Mouse (Mus musculus) midbrain, embryonic 10.5 days (tissue): ENCODE data around the gene Rbm44. TPM values are rescaled to one million over a fixed set of nuclear protein-coding genes. Genes with fewer than 3 reads are reported as not detected.

ENCODE experiments used
- DNase-seq: peaks from one replicate; pipeline ENCODE4 v3.0.0-alpha.2; 2017; ENCODE audit warnings: low spot score
- H3K27ac ChIP-seq: fragments of 300-500 bp; sonication (generic); replicated peaks from 2 replicates; pipeline ENCODE4 v1.5.1; 2016; ENCODE audit warnings: mild to moderate bottlenecking
- H3K27me3 ChIP-seq: fragments of 300-500 bp; sonication (generic); 2 replicates; pipeline ENCODE4 v1.6.1; 2016; ENCODE audit warnings: low read depth, mild to moderate bottlenecking; ENCODE audit not compliant: poor library complexity, severe bottlenecking
- H3K36me3 ChIP-seq: fragments of 300-500 bp; sonication (generic); 2 replicates; pipeline ENCODE4 v1.6.1; 2016; ENCODE audit warnings: mild to moderate bottlenecking, moderate library complexity
- H3K4me1 ChIP-seq: fragments of 300-500 bp; sonication (generic); 2 replicates; pipeline ENCODE4 v1.6.1; 2016
- H3K4me3 ChIP-seq: fragments of 300-500 bp; sonication (generic); 2 replicates; pipeline ENCODE4 v1.5.1; 2016; ENCODE audit warnings: mild to moderate bottlenecking, moderate library complexity
- H3K9me3 ChIP-seq: fragments of 300-500 bp; sonication (generic); replicated peaks from 2 replicates; pipeline ENCODE4 v1.6.1; 2016; ENCODE audit warnings: mild to moderate bottlenecking
- WGBS: fragments of 180-500 bp; shearing (Covaris S2); methylation state at CpG from one replicate; pipeline ENCODE4 v1.1.7; 2016; 5-methylcytosine and 5-hydroxymethylcytosine counted together
- polyA plus RNA-seq: library from polyadenylated mRNA; unstranded; fragments of >200 nt; fragmentation: Nextera tagmentation; extraction: Ambion mirVana; gene quantifications from 2 replicates; pipeline ENCODE4 v1.2.1, GENCODE M21; 2016

The Rbm44 gene
- polyA plus RNA-seq, 1 experiment from 2014 or later = 0.36 TPM

DNA sequence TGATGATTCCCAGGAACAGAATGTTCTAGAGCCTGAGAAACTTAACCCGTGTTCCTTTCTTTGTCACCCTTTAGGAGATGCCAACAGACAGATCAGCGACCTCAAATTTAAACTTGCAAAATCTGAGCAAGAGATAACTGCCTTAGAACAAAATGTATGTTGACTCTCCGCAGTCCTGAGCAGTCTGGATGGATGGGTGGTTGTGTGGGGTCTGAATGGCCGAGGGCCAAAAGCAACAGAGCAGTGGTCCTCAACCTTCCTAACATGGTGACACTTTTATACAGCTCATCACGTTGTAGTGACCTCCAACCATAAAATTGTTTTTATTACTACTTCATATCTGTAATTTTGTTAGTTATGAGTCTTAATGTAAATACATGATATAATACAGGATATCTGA lies 21.9 kb upstream of the Rbm44 start:
- Histone ChIP-seq H3K4me1 (peaks cover 4% of the 10 kb centered on the region; the same call in 1 of the 2 replicates), H3K36me3 (peaks cover 29% of the 10 kb centered on the region)
- 91% methylated on average over 5 of the region's 5 CpGs for WGBS

DNA sequence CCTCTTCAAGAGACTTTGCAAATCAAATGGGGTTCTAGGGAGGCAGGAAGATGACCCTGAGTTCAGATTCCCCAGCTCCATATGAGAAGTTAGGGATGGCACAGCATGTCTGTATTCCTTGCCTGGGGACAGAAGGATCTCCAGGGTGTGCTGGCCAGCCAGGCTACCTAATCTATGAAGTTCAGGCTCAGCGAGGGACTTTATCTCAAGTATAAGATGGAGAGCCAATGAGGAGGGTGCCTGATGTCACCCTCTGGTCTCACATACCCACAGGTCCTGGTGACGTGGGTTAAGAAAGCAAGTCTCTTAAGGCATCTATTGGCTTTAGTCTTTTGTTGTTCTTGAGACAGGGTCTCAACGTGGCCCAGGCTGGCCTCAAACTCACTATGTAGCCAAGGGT lies 21.4 kb upstream of the Rbm44 start:
- H3K9me3 ChIP-seq = 0 out of 2 replicates have a peak, but pooled peaks cover under 1% of the 10 kb centered on the region
- peaks cover 4% of the 10 kb centered on the region; the same call in 1 of the 2 replicates for H3K4me1 ChIP-seq
- H3K36me3 ChIP-seq = peaks cover 34% of the 10 kb centered on the region
- H3K4me3 ChIP-seq = no peak overlapping the region
- WGBS = 83% methylated on average over 3 of the region's 3 CpGs
- no peak overlapping the region for H3K27ac ChIP-seq
- DNase-seq = no peak
- no peaks in the 10 kb centered on the region for H3K27me3 ChIP-seq

More for the DNA sequence above, 21.9 kb upstream of the Rbm44 start:
- no peak overlapping the region for H3K4me3 ChIP-seq
- no peak overlapping the region for H3K27ac ChIP-seq
- no peaks in the 10 kb centered on the region for H3K9me3 ChIP-seq
- H3K27me3 ChIP-seq = no peaks in the 10 kb centered on the region
- DNase-seq = no peak

DNA sequence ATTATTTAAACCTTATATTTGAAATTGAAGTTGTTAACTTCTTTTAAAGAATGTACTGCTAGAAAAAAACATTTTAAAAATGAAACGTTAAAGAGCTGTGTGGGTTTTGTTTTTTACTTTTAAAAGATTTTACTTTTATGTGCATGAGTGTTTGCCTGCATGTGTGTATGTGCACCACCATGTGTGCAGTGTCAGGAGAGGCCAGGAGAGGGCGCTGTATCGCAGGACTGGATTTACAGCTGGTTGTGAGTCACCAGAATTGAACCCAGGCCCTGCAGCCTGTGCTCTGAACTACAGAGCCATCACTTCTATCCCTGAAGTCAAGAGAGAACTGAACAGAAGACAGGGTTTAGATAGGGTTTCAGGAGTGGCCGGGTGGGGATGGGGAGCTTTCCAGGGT lies 16.0 kb upstream of the Rbm44 start:
- no peak overlapping the region for H3K4me3 ChIP-seq
- peaks cover 33% of the 10 kb centered on the region for H3K36me3 ChIP-seq
- H3K27me3 ChIP-seq = no peaks in the 10 kb centered on the region
- H3K4me1 ChIP-seq = no peaks in the 10 kb centered on the region
- 0 out of 2 replicates have a peak, but pooled peaks cover 2% of the 10 kb centered on the region for H3K9me3 ChIP-seq
- H3K27ac ChIP-seq = no peak overlapping the region
- 88% methylated on average over 4 of the region's 4 CpGs for WGBS
- no peak for DNase-seq

DNA sequence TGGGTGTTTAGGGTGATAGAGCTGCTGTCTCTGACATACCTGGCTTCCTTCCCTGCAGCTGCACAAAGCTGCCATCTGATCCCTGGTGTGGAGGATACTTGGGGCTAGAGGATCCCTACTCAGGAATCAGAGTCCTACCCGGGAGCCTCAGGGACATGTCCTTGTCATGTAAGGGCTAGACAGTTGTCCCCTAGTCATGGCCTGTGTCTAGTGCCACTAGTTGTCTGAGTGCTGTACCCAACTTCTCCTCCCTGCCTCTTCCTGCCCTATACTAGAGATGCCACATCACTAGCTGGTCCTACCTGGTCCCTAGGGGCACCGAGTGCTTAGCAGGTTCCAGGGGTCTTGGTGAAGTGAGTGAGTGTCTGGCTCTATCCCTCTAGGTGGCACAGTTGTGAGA lies 7.9 kb upstream of the Rbm44 start:
- Histone ChIP-seq H3K36me3 (no peaks in the 10 kb centered on the region), H3K4me1 (0 out of 2 replicates have a peak, but pooled peaks cover 3% of the 10 kb centered on the region), H3K27ac (no peak overlapping the region), H3K4me3 (no peak overlapping the region), H3K27me3 (no peaks in the 10 kb centered on the region), H3K9me3 (no peaks in the 10 kb centered on the region)
- 83% methylated on average over 2 of the region's 2 CpGs for whole genome bisulfite sequencing
- DNase-seq = no peak

DNA sequence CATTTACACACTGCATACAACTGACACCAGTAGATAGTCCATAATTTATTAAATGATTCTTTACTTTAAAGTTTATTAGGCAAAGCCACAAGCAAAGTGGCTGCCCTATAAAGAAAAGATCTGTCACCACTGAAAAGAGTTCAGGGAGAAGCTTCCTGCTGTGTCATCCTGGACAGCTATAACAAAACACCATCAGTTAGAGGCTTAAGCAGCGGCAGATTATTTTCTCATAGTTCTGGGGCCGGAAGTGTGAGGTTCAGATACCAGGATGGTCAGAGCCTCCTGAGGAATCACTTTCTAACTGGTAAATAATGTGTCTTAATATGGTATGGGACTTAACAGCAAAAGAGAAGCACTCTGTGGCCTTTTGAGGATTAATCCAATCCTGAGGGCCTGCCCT lies 6.6 kb downstream of the Rbm44 start:
- no peak for DNase-seq
- H3K4me3 ChIP-seq = no peak overlapping the region
- WGBS = 72% methylated on average over 2 of the region's 2 CpGs
- no peaks in the 10 kb centered on the region for H3K27me3 ChIP-seq
- H3K27ac ChIP-seq = no peak overlapping the region
- no peaks in the 10 kb centered on the region for H3K36me3 ChIP-seq
- no peaks in the 10 kb centered on the region for H3K9me3 ChIP-seq
- no peaks in the 10 kb centered on the region for H3K4me1 ChIP-seq

DNA sequence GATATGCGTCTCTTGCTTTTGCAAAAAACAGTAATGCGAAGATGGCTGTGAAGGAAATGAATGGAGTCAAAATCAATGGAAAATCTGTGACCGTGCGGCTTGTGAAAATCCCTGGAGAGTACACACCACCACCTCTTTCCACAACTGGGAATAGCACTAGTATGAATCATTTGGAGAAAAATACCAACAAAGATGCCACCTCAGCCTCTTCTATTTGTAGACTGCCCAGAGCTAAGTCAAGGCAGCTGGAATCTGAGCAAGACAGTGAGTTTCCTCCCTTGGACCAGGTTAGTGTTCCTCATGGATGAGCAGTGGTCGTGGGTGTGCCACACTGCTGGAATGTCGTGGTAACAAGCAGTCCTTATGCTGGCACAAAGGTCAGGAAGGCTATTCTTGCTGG lies 21.9 kb downstream of the Rbm44 start:
- Histone ChIP-seq H3K36me3 (no peaks in the 10 kb centered on the region), H3K4me1 (no peaks in the 10 kb centered on the region), H3K9me3 (no peaks in the 10 kb centered on the region), H3K4me3 (no peak overlapping the region), H3K27me3 (no peaks in the 10 kb centered on the region), H3K27ac (no peak overlapping the region)
- 84% methylated on average over 6 of the region's 6 CpGs for WGBS
- DNase-seq = no peak

DNA sequence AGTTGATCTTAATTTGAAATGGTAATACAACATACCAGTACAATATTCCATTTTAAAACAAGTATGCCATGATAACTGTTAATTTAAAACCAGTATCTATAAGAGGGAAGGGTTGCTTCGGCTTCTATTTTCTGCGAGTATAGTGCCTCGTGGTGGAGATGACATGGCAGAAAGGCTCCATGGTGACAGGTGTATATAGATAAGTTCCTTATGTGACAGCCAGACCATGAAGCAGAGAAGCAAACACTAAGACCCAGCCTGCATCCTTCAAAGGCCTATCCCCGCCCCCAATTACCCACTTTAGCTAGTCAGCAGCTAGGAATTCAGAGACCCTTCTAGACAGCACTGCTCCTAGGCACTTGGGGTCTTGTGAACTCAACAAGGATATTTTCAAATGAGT lies 24.3 kb downstream of the Rbm44 start:
- Histone ChIP-seq H3K9me3 (no peaks in the 10 kb centered on the region), H3K4me3 (no peak overlapping the region), H3K27me3 (no peaks in the 10 kb centered on the region), H3K4me1 (no peaks in the 10 kb centered on the region), H3K36me3 (no peaks in the 10 kb centered on the region), H3K27ac (no peak overlapping the region)
- DNase-seq = no peak
- whole genome bisulfite sequencing = 82% methylated on average over 4 of the region's 4 CpGs

DNA sequence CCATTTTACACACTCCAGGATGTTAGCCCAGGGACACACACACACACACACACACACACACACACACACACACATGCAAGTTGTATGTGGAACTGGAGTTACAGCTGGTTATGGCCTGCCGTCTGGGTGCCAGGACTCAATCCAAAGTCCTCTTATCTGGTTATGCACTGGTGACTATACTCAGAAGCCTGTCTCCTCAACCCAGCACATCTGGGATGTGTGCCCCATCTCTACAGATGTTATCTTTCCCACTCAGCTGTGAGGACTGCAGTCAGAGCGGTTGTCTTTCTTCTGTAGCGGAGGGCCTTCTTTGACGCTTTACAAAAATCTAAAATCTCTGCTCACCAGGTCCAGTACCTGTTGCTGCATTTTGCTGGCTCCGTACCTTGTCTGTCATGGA lies 29.9 kb downstream of the Rbm44 start:
- no peaks in the 10 kb centered on the region for H3K9me3 ChIP-seq
- no peak overlapping the region for H3K4me3 ChIP-seq
- H3K36me3 ChIP-seq = no peaks in the 10 kb centered on the region
- no peak for DNase-seq
- H3K27ac ChIP-seq = no peak overlapping the region
- H3K27me3 ChIP-seq = peaks cover 20% of the 10 kb centered on the region
- peaks cover 5% of the 10 kb centered on the region for H3K4me1 ChIP-seq
- WGBS = 94% methylated on average over 5 of the region's 5 CpGs

DNA sequence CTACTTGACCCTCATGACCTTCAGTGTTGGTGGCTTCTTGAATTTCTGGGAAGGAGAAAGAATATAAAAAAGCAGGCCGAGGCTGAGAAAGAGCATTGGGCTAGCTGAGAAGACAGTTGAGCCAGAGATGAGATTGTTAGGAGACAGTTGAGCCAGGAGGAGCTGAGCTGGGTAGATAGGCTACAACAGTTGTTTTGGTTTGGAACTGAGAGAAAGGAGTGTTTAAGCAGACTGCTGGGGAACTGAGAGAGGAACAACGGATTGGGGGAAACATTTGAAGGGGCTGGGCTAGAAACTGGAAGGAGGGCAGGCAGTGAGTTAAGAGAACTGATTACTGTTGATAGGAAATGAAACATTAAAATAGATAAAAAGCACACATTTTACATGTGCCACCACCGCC lies 31.1 kb downstream of the Rbm44 start:
- Histone ChIP-seq H3K4me1 (peaks cover 17% of the 10 kb centered on the region), H3K27me3 (peaks cover 33% of the 10 kb centered on the region), H3K36me3 (no peaks in the 10 kb centered on the region), H3K9me3 (no peaks in the 10 kb centered on the region), H3K27ac (no peak overlapping the region), H3K4me3 (no peak overlapping the region)
- WGBS = 61% methylated on average over 3 of the region's 3 CpGs
- DNase-seq = no peak

DNA sequence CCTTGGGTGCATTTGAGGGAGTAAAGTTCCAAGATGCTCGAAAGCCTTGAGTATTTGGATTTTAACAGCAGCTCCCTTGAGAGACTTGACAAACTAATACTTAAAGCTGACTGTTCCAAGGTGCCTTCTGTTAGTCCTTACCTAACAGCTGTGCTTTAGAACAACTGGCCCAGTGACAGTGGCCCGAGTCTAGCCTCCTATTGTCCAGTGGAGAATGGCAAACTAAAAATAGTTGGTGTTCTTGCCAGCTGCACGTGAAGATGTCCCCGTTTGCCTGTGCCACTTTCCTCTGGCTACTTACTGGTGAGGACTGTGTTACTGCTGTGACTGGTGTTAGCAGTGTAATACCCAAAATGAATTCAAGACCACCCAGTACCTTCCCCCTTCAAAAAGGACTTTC lies 32.0 kb downstream of the Rbm44 start:
- Histone ChIP-seq H3K27me3 (peaks cover 41% of the 10 kb centered on the region), H3K4me3 (no peak overlapping the region), H3K36me3 (no peaks in the 10 kb centered on the region), H3K9me3 (no peaks in the 10 kb centered on the region), H3K27ac (no peak overlapping the region), H3K4me1 (peaks cover 26% of the 10 kb centered on the region)
- 83% methylated on average over 4 of the region's 4 CpGs for WGBS
- DNase-seq = no peak

DNA sequence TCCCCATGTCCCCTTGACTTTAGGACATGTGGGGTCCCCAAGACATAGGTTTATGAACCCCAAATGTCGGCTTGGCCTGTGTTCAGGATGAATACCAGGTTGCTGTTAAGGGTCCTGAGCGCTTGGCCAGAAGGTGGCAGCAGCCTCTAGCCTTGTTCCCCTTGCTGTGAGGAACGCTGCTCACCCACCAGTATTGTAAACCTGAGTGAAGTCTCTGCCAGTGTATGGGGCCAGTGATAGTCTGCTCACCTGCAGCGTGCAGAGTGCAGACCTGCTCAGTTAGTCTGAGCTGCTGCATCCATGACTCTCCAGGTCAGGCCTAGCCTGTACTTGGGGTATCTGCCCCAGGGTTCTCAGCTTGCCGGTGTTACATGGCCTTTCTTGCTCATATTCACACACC lies 34.2 kb downstream of the Rbm44 start:
- peaks cover 51% of the 10 kb centered on the region for H3K27me3 ChIP-seq
- WGBS = 34% methylated on average over 5 of the region's 5 CpGs
- no peak overlapping the region for H3K4me3 ChIP-seq

DNA sequence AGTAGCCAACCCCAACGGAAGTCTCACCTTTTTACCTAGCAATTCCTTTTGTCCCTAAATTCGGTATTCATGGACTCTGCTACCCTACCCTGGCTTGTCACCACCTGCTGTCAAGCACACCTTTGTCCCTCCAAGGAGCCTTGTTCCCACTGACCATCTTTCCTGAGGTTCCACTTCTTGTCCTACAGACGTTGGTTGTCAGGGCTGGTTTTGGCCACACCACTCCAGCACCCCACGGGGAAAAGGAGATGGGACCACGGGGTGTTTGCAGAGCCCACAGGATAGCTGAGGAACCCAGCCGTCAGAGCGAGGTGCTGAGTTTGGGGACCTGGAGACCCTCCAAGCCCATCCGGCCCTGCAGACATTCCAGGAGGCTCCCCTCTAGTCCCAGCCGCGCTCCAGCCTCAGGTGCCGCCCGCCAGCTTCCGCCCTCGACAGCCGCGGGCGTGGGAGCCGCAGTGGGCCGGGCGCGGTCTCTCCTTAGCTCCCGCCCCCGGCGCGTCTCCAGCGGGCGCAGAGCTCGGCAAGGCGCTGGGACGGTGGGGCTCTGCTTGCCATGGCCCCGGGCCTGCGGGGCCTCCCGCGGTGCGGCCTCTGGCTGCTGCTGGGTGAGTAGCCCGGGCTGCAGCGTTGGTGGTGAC lies 34.8 kb downstream of the Rbm44 start, which contains the start of gene Ramp1:
Gene Ramp1 (plus strand): TSS at position 290 of the 641 bp plus-strand sequence.
- Histone ChIP-seq H3K27ac (peak within 1 kb of the TSS; percentile 55; the same call in 1 of the 2 replicates), H3K9me3 (no peaks in the 10 kb centered on the region), H3K4me1 (peaks cover 33% of the 10 kb centered on the region), H3K27me3 (peaks cover 51% of the 10 kb centered on the region), H3K36me3 (no peaks in the 10 kb centered on the region), H3K4me3 (peak within 1 kb of the TSS; percentile 54)
- WGBS = 7% methylated on average over 37 of the region's 37 CpGs
- DNase-seq = peak; percentile 20

More for the DNA sequence above, 34.2 kb downstream of the Rbm44 start:
- Histone ChIP-seq H3K4me1 (peaks cover 33% of the 10 kb centered on the region), H3K9me3 (no peaks in the 10 kb centered on the region), H3K27ac (no peak overlapping the region), H3K36me3 (no peaks in the 10 kb centered on the region)
- peak; percentile 47 for DNase-seq

DNA sequence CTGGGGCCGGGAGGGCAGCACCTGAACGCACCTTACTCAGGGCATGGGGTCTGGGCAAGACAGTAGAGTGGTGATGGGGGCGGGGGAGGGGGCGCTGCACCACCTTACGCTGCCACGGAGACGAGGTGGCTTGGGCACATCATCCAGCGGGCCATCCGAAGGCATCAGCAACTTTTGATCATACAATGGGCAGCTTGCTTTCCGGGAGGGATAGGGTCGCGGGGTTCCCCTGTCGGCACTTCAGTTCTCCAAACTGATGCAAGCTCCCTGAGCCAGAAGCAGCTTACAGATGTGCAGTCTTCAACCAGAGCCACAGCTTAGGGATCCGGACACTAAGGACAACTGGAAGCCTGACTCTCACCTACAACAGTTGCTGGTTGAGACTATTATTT lies 35.3 kb downstream of the Rbm44 start:
- Histone ChIP-seq H3K4me3 (peak overlapping the region; percentile 54), H3K9me3 (no peaks in the 10 kb centered on the region), H3K36me3 (no peaks in the 10 kb centered on the region), H3K27ac (peak overlapping the region; percentile 55; the same call in 1 of the 2 replicates), H3K4me1 (peaks cover 33% of the 10 kb centered on the region), H3K27me3 (peaks cover 51% of the 10 kb centered on the region)
- DNase-seq = no peak
- 6% methylated on average over 14 of the region's 14 CpGs for WGBS
